Mouse (Mus musculus): ENCODE measurements around the gene Fads3.

DNA sequence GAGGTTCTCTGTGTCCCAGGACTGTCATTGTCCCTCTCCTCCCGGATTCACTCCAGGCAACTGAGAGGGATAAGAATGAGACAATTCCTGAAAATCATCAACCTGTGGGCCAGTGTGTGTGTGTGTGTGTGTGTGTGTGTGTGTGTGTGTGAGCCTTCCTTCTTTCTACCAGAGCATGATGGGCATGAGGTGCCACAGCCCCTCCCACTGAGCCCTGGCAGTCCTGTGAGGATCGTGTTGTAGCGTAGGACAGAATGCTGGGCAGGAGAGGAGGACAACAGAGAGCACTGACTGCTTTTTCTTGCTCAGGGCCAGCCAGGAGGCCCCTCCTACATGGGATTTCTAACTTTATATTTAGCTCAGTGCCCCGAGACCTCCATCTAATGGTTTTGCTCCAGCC is 1.4 kb downstream of the Fads3 start:
- TF ChIP-seq CTCF (IDR thresholded peaks at IDR 0.05): no peak
- TF ChIP-seq EP300 (IDR thresholded peaks at IDR 0.05): no peak

Data from lung, postnatal 0 days (tissue).